Mouse (Mus musculus): ENCODE data around the gene Tas2r105. TPM values are rescaled to one million over a fixed set of nuclear protein-coding genes. Genes with fewer than 3 reads are reported as not detected.

The Tas2r105 gene
- not detected for total RNA-seq (2021)

DNA sequence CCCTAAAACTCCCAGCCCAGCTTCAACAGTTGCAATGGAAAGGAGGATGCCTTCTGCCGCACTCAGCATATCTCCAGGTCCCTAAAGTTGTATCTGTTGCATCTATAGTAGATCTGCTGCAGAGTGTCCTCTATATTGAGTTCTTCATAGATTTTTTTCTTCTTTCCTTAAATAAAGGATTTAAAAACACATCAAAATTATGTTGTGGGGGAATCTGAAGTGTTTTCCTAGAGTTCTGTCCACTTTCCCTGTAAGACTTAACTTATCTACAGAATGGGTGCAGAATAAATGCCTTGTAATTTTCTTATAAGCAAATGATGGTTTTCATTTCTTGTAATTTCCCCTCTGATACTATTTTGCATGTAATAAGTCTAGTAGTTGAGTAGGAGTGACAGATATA is at the start of gene Tas2r105:
TSS of gene Tas2r105 (minus strand) at position 101 of the 400 bp plus-strand sequence.
- intact Hi-C loops (cut with DNase I) = no loop called here
- DNase-seq (ENCODE audit: extremely low spot score in 1 of 2, low spot score in 2 of 2) = no peak

DNA sequence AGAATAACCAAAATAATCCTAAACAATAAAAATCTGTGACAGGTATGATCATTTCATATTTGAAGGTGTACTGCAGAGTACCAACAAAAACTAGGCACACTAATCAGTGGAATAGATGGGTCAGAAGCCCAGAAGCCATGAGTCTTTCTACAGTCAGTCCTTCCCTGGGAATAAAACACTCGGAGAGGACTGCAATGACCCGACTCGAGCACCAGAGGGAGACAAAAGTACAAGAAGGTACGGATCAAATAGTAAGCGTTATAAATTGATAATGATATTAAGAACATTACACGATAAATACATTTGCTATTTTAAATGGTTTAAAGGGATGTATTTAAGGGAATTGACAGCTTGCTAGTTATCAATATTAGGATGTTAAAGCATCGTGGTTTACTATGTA is 25.5 kb upstream of the Tas2r105 start:
- no peak for DNase-seq (ENCODE audit: extremely low spot score in 1 of 2, low spot score in 2 of 2)
- intact Hi-C loops (cut with DNase I) = no loop called here

- DNase-seq (ENCODE audit: extremely low spot score in 1 of 2, low spot score in 2 of 2) = no peak
- intact Hi-C loops (cut with DNase I) = no loop called here
These were observed 2.7 kb upstream of the Tas2r105 start, which contains the start of gene Tas2r114 for GRCm38 (mm10) chr6:131689963-131690362. Tas2r114 (minus strand) TSS chr6:131690063.

GRCm38 (mm10) chr6:131685644-131686043 is 1.7 kb downstream of the Tas2r105 start, which contains the start of gene Tas2r104:
Tas2r104 (minus strand) TSS chr6:131685744.
- no peak for DNase-seq (ENCODE audit: extremely low spot score in 1 of 2, low spot score in 2 of 2)
- intact Hi-C loops (cut with DNase I) = no loop called here

DNA sequence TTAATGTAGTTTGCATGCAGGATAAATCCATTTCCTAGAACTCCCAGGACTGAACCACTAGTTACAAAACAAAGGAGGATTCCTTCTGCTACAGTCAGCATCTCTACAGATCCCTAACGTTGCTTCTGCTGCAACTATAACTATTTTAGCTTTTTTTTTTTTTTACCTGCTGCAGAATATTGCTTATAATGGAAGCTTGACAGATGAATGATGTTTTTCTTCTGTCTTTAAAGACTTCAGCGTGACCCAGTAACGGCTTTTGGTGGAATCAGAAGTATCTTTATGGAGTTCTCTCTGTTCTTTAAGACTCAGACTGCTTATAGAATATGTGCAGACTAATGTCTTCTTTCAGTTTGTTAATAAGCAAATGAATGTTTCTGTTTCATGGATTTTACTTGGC is 8.5 kb downstream of the Tas2r105 start, which contains the start of gene Tas2r106:
TSS of gene Tas2r106 (minus strand) at position 101 of the 400 bp plus-strand sequence.
- intact Hi-C loops (cut with DNase I) = no loop called here
- no peak for DNase-seq (ENCODE audit: extremely low spot score in 1 of 2, low spot score in 2 of 2)

DNA sequence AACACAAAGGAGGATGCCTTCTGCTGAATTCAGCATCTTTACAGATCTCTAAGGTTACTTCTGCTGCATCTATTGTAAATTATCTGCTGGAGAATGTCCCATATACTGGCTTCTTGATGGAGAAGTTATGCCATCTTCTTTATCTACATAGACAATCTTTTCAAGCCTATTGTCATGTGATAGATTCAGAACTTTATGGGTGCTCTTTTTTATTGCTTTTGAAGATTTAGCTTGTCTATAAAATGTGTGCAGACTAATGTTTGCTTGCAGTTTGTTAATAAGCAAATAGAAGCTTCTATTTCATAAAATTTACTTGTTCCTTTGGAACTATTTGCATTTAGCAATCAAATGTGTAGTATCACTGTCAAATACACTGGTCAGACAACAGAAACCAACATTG is 27.2 kb downstream of the Tas2r105 start, which contains the start of gene Tas2r107:
TSS of gene Tas2r107 (minus strand) at position 101 of the 400 bp plus-strand sequence.
- intact Hi-C loops (cut with DNase I) = no loop called here

More for the DNA sequence above, 27.2 kb downstream of the Tas2r105 start, which contains the start of gene Tas2r107:
- DNase-seq (ENCODE audit: extremely low spot score in 1 of 2, low spot score in 2 of 2) = no peak

Other genes with a start within 250 kb of the Tas2r105 start
- not detected for gene 5430401F13Rik, start 201.1 kb downstream of the Tas2r105 start, total RNA-seq (2021)
- gene Gm6619, start 201.1 kb downstream of the Tas2r105 start, total RNA-seq (2021) = not detected
- not detected for gene Tas2r130, start 56.6 kb downstream of the Tas2r105 start, total RNA-seq (2021)
- gene Tas2r107, start 27.3 kb downstream of the Tas2r105 start, total RNA-seq (2021) = not detected
- gene Tas2r106, start 8.6 kb downstream of the Tas2r105 start, total RNA-seq (2021) = not detected
- not detected for gene Tas2r104, start 1.8 kb downstream of the Tas2r105 start, total RNA-seq (2021)
- gene Tas2r114, start 2.6 kb upstream of the Tas2r105 start, total RNA-seq (2021) = not detected